Mouse (Mus musculus) limb, embryonic 15.5 days (tissue): ENCODE results near the gene Ifi202b. TPM values are rescaled to one million over a fixed set of nuclear protein-coding genes. Genes with fewer than 3 reads are reported as not detected.
"Not testable (repeated sequence)": the region's sequence is repeated elsewhere in the genome, so short reads cannot be mapped to it uniquely, and the experiment has no call there.

Experiments
- ATAC-seq: fragments of 200-750 bp; cut with Nextera tagmentation; 2 replicates; pipeline ENCODE4 v1.8.0; 2017; ENCODE audit warnings: low read depth, moderate TSS enrichment; ENCODE audit not compliant: insufficient number of reproducible peaks, low FRiP score, low TSS enrichment
- H3K27ac ChIP-seq: fragments of 300-500 bp; sonication (generic); 2 replicates; pipeline ENCODE4 v1.5.1; 2015; ENCODE audit warnings: moderate library complexity, mild to moderate bottlenecking, inconsistent platforms
- H3K27me3 ChIP-seq: fragments of 300-500 bp; sonication (generic); 2 replicates; pipeline ENCODE4 v1.6.1; 2015; ENCODE audit warnings: inconsistent platforms
- H3K36me3 ChIP-seq: fragments of 300-500 bp; sonication (generic); 2 replicates; pipeline ENCODE4 v1.6.1; 2015; ENCODE audit warnings: inconsistent platforms
- H3K4me1 ChIP-seq: fragments of 300-500 bp; sonication (generic); 2 replicates; pipeline ENCODE4 v1.6.1; 2015; ENCODE audit warnings: inconsistent platforms
- H3K4me2 ChIP-seq: fragments of 300-500 bp; sonication (generic); 2 replicates; pipeline ENCODE4 v1.6.1; 2015; ENCODE audit warnings: mild to moderate bottlenecking, inconsistent platforms
- H3K4me3 ChIP-seq: fragments of 300-500 bp; sonication (generic); 2 replicates; pipeline ENCODE4 v1.5.1; 2015; ENCODE audit warnings: mild to moderate bottlenecking, inconsistent platforms
- H3K9ac ChIP-seq: fragments of 300-500 bp; sonication (generic); 2 replicates; pipeline ENCODE4 v1.6.1; 2015; ENCODE audit warnings: inconsistent platforms
- H3K9me3 ChIP-seq: fragments of 300-500 bp; sonication (generic); 2 replicates; pipeline ENCODE4 v1.6.1; 2016; ENCODE audit warnings: inconsistent platforms
- WGBS: fragments of 180-500 bp; shearing (Covaris S2); methylation state at CpG from one replicate; pipeline ENCODE4 v1.1.7; 2015; 5-methylcytosine and 5-hydroxymethylcytosine counted together
- polyA plus RNA-seq: library from polyadenylated mRNA; unstranded; fragments of >200 nt; fragmentation: Nextera tagmentation; extraction: Ambion mirVana; gene quantifications from 2 replicates; pipeline ENCODE4 v1.2.1, GENCODE M21; 2015

The Ifi202b gene
- polyA plus RNA-seq, 1 experiment from 2014 or later = 4.4 TPM

DNA sequence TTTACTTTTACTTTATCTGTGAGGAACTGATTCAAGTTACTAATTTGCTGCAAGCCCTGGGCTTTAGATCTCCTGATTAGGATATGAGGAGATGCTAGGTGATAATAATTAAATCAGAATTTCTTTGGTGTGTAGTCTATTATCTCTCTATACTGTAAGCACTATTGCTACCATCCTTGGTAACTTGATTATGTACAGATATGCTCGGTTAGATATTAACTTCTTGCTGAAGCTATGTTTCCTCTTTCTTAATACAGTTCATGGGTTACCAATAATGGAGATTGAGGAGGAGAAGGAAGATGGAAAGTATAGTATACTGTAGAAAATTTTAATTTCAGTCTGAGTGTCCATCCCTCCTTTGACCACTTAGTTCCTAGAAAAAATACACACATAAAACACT is 29.0 kb downstream of the Ifi202b start:
- H3K9ac ChIP-seq = no peak overlapping the region
- no peaks in the 10 kb centered on the region for H3K9me3 ChIP-seq
- ATAC-seq = no peak
- no peaks in the 10 kb centered on the region for H3K4me1 ChIP-seq
- no peaks in the 10 kb centered on the region for H3K27me3 ChIP-seq
- H3K4me3 ChIP-seq = no peak overlapping the region
- H3K27ac ChIP-seq = no peak overlapping the region
- 79% methylated on average over 1 of the region's 1 CpGs for WGBS
- H3K4me2 ChIP-seq = no peak overlapping the region
- H3K36me3 ChIP-seq = no peaks in the 10 kb centered on the region

GRCm38 (mm10) chr1:173949044-173949443 is 33.5 kb downstream of the Ifi202b start:
- WGBS = 79% methylated on average over 2 of the region's 2 CpGs
- H3K9ac ChIP-seq, H3K27me3 ChIP-seq, H3K9me3 ChIP-seq, H3K27ac ChIP-seq, H3K36me3 ChIP-seq, ATAC-seq, H3K4me3 ChIP-seq, H3K4me2 ChIP-seq, H3K4me1 ChIP-seq: not testable (repeated sequence)

DNA sequence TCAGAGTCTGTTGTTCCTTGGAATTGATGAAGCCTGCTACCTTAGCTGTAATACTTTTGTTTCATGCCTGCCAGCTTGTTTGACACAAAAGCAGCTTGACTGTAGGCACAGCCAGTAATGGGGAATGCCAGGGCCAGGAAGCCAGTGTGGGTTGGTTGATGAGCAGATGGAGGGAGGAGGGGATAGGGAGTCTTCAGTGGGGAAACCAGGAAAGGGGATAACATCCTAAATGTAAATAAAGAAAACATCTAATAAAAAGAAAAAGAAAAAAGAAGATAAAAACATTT is 39.8 kb downstream of the Ifi202b start:
- H3K4me1 ChIP-seq, ATAC-seq, H3K27ac ChIP-seq, H3K9me3 ChIP-seq, H3K27me3 ChIP-seq, H3K36me3 ChIP-seq, H3K4me2 ChIP-seq, H3K9ac ChIP-seq, H3K4me3 ChIP-seq: not testable (repeated sequence)

DNA sequence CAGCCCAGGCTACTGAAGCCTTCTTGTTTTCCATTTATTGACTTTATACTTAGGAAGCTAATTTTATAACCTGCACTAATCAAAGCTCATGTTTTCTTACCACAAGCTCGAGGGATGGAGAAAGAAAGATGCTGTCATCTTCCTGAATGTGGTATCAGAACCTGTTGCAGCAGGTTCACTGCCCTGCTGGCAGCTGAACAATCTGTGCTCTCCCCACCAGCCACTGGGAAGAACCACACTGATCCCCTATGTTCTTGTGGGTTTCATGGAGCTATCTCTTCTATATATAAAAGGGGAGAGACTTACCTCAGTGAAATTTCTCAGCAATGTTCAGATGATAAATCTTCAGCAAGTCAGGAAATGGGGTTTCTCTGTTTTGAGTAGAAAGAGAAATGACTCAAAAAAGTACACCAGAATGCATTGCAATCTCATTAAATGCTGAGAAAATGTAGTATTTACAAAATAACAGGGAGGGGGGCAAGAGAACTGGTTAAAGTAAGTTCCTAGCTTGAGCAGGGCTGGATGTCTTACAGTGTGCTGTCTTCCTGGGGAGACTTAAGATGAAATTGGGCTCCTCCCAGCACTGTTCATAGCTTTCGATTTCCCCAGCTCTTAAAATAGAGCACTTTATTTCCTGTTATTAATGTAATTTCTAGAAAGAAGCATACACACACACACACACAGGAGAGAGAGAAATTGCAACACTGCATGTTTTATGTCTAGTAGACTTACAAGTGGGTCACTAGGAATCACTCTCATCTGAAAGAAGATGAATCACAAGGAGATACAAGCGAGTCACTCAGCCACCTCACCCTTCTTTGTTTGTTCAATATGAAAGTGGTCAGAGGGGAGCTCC is 40.4 kb downstream of the Ifi202b start, which contains the start of the genes Mndal and Ifi203:
Mndal (minus strand) TSS at position 568 of the 856 bp plus-strand sequence.
Ifi203 (minus strand) TSS at position 749 of the 856 bp plus-strand sequence.
- H3K36me3 ChIP-seq, H3K9ac ChIP-seq, H3K9me3 ChIP-seq, H3K27ac ChIP-seq, H3K4me1 ChIP-seq, H3K4me3 ChIP-seq, ATAC-seq, H3K4me2 ChIP-seq, H3K27me3 ChIP-seq: not testable (repeated sequence)
- WGBS = 62% methylated on average over 3 of the region's 3 CpGs

GRCm38 (mm10) chr1:173941522-173941921 is 41.0 kb downstream of the Ifi202b start:
- not testable (repeated sequence) for H3K4me1 ChIP-seq, H3K9ac ChIP-seq, H3K4me3 ChIP-seq, H3K9me3 ChIP-seq, H3K27me3 ChIP-seq, H3K27ac ChIP-seq, H3K4me2 ChIP-seq, ATAC-seq, H3K36me3 ChIP-seq
- WGBS = 77% methylated on average over 2 of the region's 2 CpGs

DNA sequence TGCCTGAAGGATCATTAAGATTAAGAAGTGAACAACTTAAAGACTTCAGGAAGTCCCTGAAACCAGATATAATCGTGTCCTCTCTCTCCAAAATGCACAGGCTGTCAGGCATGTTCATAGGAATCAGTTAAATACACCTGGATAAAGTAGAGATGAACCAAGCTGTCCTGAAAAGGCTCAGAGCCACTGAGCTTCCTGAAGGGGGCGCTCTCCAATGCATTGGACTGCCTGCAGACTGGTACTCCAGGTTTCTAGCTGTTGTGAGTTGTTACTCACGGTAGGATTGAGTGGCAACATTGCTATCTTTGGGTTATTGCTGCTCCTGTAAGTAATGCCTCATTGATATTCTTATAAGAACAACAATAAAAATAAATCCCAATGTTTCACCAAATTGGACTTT is 63.3 kb downstream of the Ifi202b start:
- not testable (repeated sequence) for ATAC-seq, H3K9me3 ChIP-seq, H3K27ac ChIP-seq, H3K27me3 ChIP-seq, H3K9ac ChIP-seq, H3K36me3 ChIP-seq, H3K4me2 ChIP-seq, H3K4me1 ChIP-seq, H3K4me3 ChIP-seq
- 48% methylated on average over 3 of the region's 3 CpGs for WGBS

GRCm38 (mm10) chr1:173914559-173914958 is 68.0 kb downstream of the Ifi202b start:
- Histone ChIP-seq H3K9ac (no peak overlapping the region), H3K27ac (no peak overlapping the region), H3K4me3 (no peak overlapping the region), H3K36me3 (no peaks in the 10 kb centered on the region), H3K27me3 (no peaks in the 10 kb centered on the region), H3K9me3 (no peaks in the 10 kb centered on the region), H3K4me2 (no peak overlapping the region), H3K4me1 (no peaks in the 10 kb centered on the region)
- 79% methylated on average over 2 of the region's 2 CpGs for WGBS
- ATAC-seq = no peak

GRCm38 (mm10) chr1:173913256-173913791 is 69.2 kb downstream of the Ifi202b start:
- H3K27ac ChIP-seq, ATAC-seq, H3K36me3 ChIP-seq, H3K4me3 ChIP-seq, H3K9me3 ChIP-seq, H3K4me2 ChIP-seq, H3K4me1 ChIP-seq, H3K27me3 ChIP-seq, H3K9ac ChIP-seq: not testable (repeated sequence)

Other genes with a start within 250 kb of the Ifi202b start
- 1.2 and 1.4 TPM in 2 replicates for gene Ifi207, start 241.0 kb downstream of the Ifi202b start, polyA plus RNA-seq
- gene Ifi204, start 215.8 kb downstream of the Ifi202b start, polyA plus RNA-seq = 2.9 and 3.1 TPM in 2 replicates
- 1.4 and 2.0 TPM in 2 replicates for gene Ifi211, start 69.7 kb downstream of the Ifi202b start, polyA plus RNA-seq
- 2.4 and 3.1 TPM in 2 replicates for gene Mndal, start 40.3 kb downstream of the Ifi202b start, polyA plus RNA-seq
- gene Ifi203, start 40.1 kb downstream of the Ifi202b start, polyA plus RNA-seq = 0.82 and 1.2 TPM in 2 replicates
- 0.52 and 0.55 TPM in 2 replicates for gene Ifi205, start 49.1 kb upstream of the Ifi202b start, polyA plus RNA-seq
- 0.14 TPM in 1 of 2 replicates, not detected in the other for gene Olfr433, start 58.0 kb upstream of the Ifi202b start, polyA plus RNA-seq
- not detected in 2 replicates for gene Olfr432, start 66.5 kb upstream of the Ifi202b start, polyA plus RNA-seq
- not detected in 2 replicates for gene Olfr430, start 83.9 kb upstream of the Ifi202b start, polyA plus RNA-seq
- gene Olfr429, start 101.6 kb upstream of the Ifi202b start, polyA plus RNA-seq = not detected in 2 replicates
- not detected in 2 replicates for gene Olfr427, start 114.1 kb upstream of the Ifi202b start, polyA plus RNA-seq
- not detected in 2 replicates for gene Olfr231, start 138.4 kb upstream of the Ifi202b start, polyA plus RNA-seq
- gene Olfr424, start 148.8 kb upstream of the Ifi202b start, polyA plus RNA-seq = not detected in 2 replicates
- gene Olfr420, start 172.9 kb upstream of the Ifi202b start, polyA plus RNA-seq = not detected in 2 replicates
- 0.20 and 0.38 TPM in 2 replicates for gene Spta1, start 190.0 kb upstream of the Ifi202b start, polyA plus RNA-seq